Mouse (Mus musculus): ENCODE measurements around the gene Lgals3.
A peak's percentile ranks its signal among the peaks of the same experiment; 100 is the strongest.

DNA sequence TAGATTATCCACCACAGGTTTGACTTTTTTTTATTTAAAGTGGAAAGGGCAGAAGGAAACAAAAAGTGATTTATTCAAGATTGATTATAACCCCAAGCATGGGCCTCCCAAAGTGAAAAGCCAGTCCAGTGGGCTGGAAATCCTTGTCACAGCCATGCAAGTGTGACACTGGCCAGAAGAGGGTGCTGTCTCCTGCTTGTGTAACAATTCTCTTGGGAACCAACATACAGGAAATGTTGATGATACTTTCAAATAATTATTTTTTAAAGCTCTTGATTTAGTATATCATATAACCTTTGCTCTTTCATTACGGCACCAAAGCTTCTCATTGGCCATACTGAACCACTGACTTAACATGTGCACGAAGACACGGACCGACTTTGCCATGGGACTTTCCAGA lies 32.7 kb upstream of the Lgals3 start:
- TF ChIP-seq CTCF (IDR thresholded peaks at IDR 0.05; ENCODE audit: low read depth, low read length) (peak; percentile 72), POLR2A (IDR thresholded peaks at IDR 0.05; ENCODE audit: borderline replicate concordance, low read depth, low read length) (no peak)

Data from bone marrow macrophage, adult 2 months (primary cell).